Mouse (Mus musculus) naive thymus-derived CD4-positive, alpha-beta T cell, adult 2 months (primary cell): ENCODE results near the gene S100a11.
A peak's percentile ranks its signal among the peaks of the same experiment; 100 is the strongest.
"Not testable (repeated sequence)": the region's sequence is repeated elsewhere in the genome, so short reads cannot be mapped to it uniquely, and the experiment has no call there.

ENCODE experiments used
- DNase-seq: peaks from one replicate; pipeline ENCODE4 v3.0.0-alpha.2; 2011; ENCODE audit warnings: low read depth

Gene S100a11

GRCm38 (mm10) chr3:93522611-93523010 lies 2.3 kb downstream of the S100a11 start:
- DNase-seq = peak; percentile 54

GRCm38 (mm10) chr3:93527300-93527699 lies 7.0 kb downstream of the S100a11 start:
- DNase-seq = no peak

GRCm38 (mm10) chr3:93528807-93529206 lies 8.5 kb downstream of the S100a11 start:
- no peak for DNase-seq

GRCm38 (mm10) chr3:93537068-93537576 lies 16.8 kb downstream of the S100a11 start:
- DNase-seq = no peak

GRCm38 (mm10) chr3:93538486-93538885 lies 18.2 kb downstream of the S100a11 start:
- no peak for DNase-seq

GRCm38 (mm10) chr3:93541501-93541900 lies 21.2 kb downstream of the S100a11 start:
- DNase-seq = no peak

- not testable (repeated sequence) for DNase-seq
Observed at GRCm38 (mm10) chr3:93544170-93544569, 23.9 kb downstream of the S100a11 start.

- peak; percentile 90 for DNase-seq
Observed at GRCm38 (mm10) chr3:93547099-93547648, 26.9 kb downstream of the S100a11 start.

GRCm38 (mm10) chr3:93547749-93548540 lies 27.7 kb downstream of the S100a11 start:
- peak; percentile 63 for DNase-seq

- peak; percentile 54 for DNase-seq
Observed at GRCm38 (mm10) chr3:93548541-93549266, 28.4 kb downstream of the S100a11 start.

- DNase-seq = peak; percentile 86
Observed at GRCm38 (mm10) chr3:93549986-93550385, 29.7 kb downstream of the S100a11 start.

GRCm38 (mm10) chr3:93551950-93552901 lies 31.9 kb downstream of the S100a11 start:
- DNase-seq = peak; percentile 37

GRCm38 (mm10) chr3:93553311-93553710 lies 33.0 kb downstream of the S100a11 start:
- no peak for DNase-seq

- DNase-seq = no peak
Observed at GRCm38 (mm10) chr3:93553765-93554378, 33.6 kb downstream of the S100a11 start.

GRCm38 (mm10) chr3:93554379-93554980 lies 34.2 kb downstream of the S100a11 start:
- peak; percentile 71 for DNase-seq

GRCm38 (mm10) chr3:93554981-93555877 lies 34.9 kb downstream of the S100a11 start, which contains the start of gene S100a10:
Gene S100a10 (plus strand): TSS chr3:93555080.
- DNase-seq = peak; percentile 83

GRCm38 (mm10) chr3:93555878-93556254 lies 35.6 kb downstream of the S100a11 start:
- no peak for DNase-seq

GRCm38 (mm10) chr3:93556599-93556998 lies 36.3 kb downstream of the S100a11 start:
- DNase-seq = no peak

GRCm38 (mm10) chr3:93557471-93557870 lies 37.2 kb downstream of the S100a11 start:
- no peak for DNase-seq

- no peak for DNase-seq
Observed at GRCm38 (mm10) chr3:93559961-93560360, 39.7 kb downstream of the S100a11 start.
